Mouse (Mus musculus) retina, embryonic 14.5 days (tissue): ENCODE results near the gene Pln.
A peak's percentile ranks its signal among the peaks of the same experiment; 100 is the strongest.

ENCODE experiments used
- DNase-seq: peaks from one replicate; pipeline ENCODE4 v3.0.0-alpha.2; 2015; ENCODE audit warnings: low spot score

Gene Pln

DNA sequence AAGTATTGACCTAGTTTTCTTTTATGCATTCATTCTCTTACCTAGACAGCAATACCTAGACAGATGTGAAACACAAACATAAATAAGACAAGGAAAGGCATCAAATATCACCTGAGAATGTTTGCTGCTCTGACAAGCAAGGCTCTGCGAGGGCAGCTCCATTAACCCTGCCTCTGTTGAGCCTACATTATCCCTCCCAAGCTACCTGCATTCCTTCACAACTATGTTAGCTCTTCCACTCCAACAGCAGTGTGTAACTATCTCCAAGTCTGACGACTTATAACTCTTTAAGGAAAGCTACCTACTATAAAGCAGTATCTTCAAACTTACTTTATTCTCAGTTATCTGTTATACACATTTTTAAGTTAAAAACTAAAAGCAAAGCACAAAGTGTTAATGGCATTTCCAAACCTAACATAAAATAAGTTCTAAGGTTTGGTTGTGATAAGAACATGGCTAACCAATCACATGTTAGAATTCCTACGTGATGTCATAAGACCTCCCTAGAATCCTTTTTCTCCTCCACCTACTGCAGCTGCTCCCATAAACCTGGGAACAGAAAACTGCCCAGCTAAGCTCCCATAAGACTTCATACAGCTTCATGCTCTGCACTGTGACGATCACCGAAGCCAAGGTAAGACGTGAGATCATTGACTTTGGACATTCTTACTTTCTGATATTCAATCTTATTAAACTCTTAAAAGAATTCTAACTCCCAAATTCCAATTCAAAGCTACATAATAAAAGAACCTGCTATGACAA lies at the start of gene Pln:
Pln (plus strand) TSS at position 506 of the 762 bp plus-strand sequence.
- no peak for DNase-seq

DNA sequence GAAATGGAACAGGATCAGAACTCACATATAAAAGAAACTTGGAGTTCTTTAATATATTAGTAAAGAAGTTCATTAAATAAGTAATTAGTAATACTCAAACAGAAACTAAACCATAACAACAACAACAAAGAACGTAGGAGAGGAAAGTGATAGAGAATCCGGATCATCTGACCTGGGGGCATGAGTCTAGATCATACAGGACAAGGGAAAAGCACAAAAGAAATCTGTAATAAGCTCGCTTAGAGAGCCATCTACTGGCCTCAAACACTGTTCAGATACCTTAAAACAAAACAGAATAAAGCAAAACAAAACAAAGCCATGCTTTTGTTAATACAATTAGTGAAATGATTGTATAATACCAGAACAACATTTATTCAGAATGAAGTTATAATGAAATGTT lies 31.6 kb upstream of the Pln start:
- DNase-seq = peak; percentile 58

- no peak for DNase-seq
Observed at GRCm38 (mm10) chr10:53306674-53307073, 30.8 kb upstream of the Pln start.

DNA sequence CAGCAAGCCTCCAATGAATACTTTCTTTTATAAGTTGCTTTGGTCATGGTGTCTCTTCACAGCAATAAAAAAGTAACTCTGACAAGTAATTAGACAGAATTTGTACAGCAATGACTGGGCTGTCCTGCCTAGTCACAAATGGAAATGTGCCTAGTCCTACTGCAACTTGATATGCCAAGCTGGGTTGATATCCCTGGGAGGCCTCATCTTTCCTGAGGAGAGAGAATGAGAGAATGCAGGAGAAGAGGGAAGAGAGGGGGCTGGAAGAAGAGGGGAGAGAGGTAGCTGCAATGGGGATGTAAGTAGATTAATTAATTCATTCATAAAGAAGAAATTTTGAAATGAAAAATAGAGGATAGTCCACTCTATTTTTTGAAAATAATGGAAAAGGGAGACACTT lies 14.1 kb upstream of the Pln start:
- DNase-seq = no peak

DNA sequence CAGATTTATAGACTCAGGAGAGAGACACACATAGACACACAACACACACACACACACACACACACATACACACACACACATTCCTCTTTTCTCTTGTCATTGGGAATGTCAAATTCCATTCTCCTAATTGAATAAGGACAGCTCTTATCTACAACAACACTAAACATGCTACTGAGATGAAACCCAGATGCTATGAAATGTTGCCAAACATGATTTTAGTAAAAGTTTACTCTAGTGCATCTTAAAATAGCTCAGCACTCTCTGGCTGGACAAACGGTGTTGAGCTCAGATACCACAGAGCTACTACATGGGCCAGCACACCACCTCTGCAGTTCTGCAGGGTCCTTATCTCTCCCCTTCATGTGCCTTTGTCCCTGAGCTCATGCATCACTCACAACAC lies 12.8 kb upstream of the Pln start:
- no peak for DNase-seq

DNA sequence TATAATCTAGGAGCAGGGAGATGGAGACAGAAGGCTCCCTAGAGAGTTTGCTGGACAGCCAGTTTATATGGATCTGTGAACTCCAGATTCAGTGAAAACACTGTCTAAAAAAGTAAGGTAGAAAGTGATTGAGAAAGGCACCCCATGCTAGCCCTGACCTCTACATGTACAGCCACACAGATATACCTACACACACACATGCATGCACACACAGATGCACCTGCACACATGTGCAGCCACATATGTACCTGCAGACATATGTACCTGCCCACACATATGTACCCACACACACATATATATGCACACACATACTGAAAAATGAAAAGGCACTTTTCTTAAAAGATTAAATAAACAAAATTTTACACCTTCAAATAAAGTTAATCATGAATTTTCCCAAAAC lies 11.1 kb upstream of the Pln start:
- DNase-seq = no peak

DNA sequence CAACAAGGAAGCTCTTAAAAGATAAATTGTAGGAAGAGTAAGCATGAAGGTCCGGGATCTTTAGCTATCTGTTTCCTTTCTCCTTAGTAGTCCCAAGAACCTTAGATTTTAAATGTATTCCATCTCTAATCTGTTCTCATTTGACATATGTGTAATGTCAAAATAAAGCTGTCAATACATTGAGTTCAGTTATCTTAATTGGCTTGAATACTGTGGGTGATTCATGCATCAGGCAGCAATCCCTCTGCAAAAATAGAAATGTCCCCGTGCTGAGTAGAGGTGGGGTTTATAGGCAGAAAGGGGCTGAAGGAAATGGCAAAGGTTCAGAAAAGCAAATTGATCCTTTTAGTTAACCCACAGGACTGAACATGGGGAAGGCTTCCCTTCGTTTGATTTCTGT lies 8.2 kb upstream of the Pln start:
- DNase-seq = no peak

GRCm38 (mm10) chr10:53332752-53333151 lies 4.7 kb upstream of the Pln start:
- DNase-seq = no peak

DNA sequence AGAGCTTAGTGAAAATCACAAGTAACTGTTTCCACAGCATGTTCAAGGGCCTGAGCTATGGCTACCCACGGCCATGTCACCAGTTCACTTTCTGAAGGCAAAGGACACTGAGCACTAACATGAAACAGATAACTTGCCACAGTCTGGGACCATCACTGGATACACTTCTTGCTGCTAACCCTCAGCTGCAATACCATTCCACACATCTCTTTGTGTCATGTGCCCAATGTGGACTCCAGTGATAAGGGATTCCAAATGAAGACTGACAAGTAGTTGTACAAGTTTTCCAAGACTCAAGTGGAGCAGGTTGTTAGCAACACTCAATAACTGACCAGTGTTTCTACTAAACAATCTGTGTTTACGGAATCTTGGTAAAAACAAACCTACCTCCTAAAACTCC lies 2.2 kb upstream of the Pln start:
- DNase-seq = no peak

DNA sequence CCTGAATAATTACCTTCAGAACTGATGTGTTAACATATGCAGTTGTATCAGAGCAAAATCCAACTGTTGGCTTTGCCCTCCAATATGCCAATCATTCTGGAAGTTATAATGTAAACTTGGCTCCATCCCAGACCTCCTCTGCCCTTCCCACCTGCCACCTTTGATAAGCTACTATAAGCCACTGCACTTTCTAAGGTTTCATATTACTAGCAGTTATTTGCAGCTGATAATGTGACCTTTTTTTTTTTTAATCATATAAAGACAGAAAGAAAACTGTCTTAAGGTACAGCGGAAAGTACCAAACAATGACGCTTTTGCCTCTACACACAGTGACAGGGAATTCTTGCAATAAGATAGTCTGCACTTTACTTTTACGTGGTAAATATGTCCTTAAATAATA lies 1.5 kb upstream of the Pln start:
- no peak for DNase-seq

DNA sequence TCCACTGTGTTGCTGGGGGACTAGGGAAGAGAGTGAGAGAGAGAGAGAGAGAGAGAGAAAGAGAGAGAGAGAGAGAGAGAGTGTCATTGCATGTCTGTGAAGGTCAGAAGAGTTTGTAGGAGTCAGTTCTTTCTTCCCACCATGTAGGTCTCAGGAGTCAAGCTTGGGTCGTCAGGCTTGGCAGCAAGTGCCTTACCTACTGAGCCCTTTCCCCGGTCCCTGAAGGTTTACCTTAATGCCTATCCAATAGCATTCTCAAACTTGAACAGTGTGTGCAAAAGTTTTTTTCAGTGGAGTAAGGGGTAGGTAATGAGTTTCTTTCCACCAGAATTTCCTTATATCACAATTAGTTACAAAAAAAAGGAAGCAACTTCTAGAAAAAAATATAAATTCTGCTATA lies 1.6 kb downstream of the Pln start:
- no peak for DNase-seq

- DNase-seq = peak; percentile 62
Observed at GRCm38 (mm10) chr10:53341288-53341965, 4.0 kb downstream of the Pln start.

- no peak for DNase-seq
Observed at GRCm38 (mm10) chr10:53342166-53342728, 4.8 kb downstream of the Pln start.

DNA sequence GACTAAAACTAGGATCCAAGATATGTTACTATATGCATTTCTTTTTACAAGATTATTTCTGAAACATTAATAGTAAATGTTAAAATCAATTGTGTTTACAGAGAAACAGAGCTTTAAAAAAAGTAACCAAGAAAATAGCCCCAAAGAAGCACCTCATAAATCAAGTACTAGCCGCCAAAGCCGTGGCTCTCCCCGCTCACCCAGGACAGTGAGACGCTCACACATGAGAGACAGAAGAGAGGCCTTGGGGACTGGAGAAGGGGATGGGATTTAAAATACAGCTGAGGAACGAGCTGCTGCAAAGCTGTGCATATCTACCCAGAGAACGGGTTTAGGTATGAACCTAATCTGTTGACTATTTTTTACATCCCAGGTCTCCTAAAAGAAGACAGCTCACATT lies 5.9 kb downstream of the Pln start:
- DNase-seq = no peak

GRCm38 (mm10) chr10:53343865-53344264 lies 6.4 kb downstream of the Pln start:
- DNase-seq = no peak

DNA sequence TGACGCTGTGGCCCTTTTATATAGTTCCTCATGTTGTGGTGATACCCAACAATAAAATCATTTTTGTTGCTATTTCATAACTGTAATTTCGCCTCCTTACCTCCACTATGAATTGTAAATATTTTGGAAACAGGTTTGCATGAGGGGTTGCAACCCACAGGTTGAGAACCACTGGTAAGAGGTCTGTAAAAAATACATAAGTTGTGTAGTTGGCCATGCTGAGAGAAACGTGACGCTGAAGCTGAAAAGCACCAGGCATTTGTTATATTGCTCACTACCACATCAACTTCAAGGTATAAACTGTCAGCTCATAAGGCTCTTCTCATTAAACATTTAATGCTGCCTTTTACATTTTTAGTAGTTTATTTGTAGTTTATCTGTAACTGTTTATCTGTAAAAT lies 8.0 kb downstream of the Pln start:
- no peak for DNase-seq

- peak; percentile 78 for DNase-seq
Observed at GRCm38 (mm10) chr10:53346506-53346905, 9.0 kb downstream of the Pln start.

- DNase-seq = no peak
Observed at GRCm38 (mm10) chr10:53346916-53347315, 9.4 kb downstream of the Pln start.

DNA sequence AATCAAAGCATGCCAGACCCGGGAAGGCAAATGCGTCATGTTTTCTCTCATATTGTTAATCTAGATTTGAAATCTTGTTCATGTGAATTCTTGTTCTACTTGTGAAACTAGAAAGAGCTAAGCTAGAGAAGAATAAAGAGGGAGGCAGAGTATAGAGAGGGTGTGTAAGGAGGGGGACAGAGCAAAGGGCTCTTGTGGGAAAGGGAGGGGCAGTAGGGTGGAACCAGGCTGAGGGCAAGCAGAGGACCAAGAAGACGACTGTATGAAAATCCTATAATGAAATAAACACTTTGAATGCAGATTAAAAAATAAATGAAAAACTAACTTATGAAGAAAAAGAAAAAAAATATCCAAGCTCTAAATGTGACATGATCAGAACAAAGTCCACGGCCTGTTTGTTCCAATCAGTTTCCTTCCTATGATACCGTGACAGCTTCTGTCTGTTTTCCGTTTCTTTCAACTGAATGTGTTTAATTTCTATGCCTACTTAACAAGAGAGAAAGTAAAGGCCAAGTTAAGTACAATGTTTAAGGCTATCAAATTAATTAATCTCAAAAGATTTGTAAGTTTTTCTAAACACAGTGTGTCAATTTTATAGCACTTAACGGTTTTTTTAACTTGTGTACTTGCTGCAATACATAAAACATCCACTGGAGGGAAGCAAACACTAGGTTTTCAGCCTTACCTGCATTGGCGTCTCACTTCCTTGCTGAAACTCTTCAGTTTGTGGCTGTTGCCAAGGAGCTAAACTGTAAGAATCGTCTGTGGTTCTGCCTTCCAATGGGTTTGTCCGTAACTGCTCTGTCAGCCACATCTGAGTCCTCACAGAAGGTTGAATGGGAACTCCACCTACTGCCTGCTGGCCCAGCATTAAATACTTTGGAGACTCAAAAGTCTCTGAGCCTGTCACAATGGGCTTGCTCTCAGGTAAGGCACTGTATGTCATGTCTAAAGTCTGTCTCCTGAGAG lies 10.6 kb downstream of the Pln start:
- DNase-seq = peak; percentile 86

DNA sequence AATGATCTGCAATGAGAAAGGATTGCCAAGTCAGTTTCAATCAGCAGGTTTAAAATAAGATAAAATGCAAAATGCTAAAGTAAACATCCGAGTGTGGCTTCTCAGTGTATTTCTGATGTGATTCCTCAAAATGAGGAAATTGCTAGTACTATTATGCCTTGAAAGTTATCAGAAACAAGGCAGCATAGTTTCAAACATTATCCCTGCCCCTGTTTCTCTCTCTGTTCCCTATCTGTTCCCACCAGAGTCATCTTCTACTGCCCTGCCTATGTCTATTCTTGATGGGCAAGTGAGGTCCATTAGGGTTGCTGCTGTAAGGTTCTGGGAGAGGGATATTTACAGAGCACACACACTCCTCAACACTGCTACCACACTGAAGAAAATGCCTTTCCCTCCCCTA lies 11.8 kb downstream of the Pln start:
- no peak for DNase-seq

GRCm38 (mm10) chr10:53353665-53354064 lies 16.2 kb downstream of the Pln start:
- no peak for DNase-seq

- no peak for DNase-seq
Observed at GRCm38 (mm10) chr10:53359016-53359415, 21.5 kb downstream of the Pln start.
